19 mouse cellular contexts compared by ENCODE assay signal in genomic region chr5:39856616-39857156, GRCm38 (mm10).
DNase-seq lines count a peak whose midpoint lies in the region; ATAC-seq lines count a peak whose summit lies in the region.
"Had no signal": no experiment of that assay in that cellular context is flagged by ENCODE, and none has a peak within 500 bp of the region (broad histone marks: within the 10 kb centered on the region; RNA-seq: fewer than 3 reads in every experiment).

No protein-coding gene starts in this region.

- WGBS in forebrain, embryonic 12.5 days: 56% methylated on average over 3 of the region's 3 CpGs
- 43% methylated on average over 3 of the region's 3 CpGs for WGBS in forebrain, embryonic 16.5 days
- 81% methylated on average over 3 of the region's 3 CpGs for WGBS in midbrain, embryonic 10.5 days
- 55% methylated on average over 3 of the region's 3 CpGs for WGBS in neural tube, embryonic 12.5 days

- H3K36me3 ChIP-seq in forebrain, embryonic 12.5 days (replicated peaks): no peaks in the 10 kb centered on the region
- H3K36me3 ChIP-seq in forebrain, embryonic 16.5 days (ENCODE audit: control insufficient read depth, insufficient read depth): no peaks in the 10 kb centered on the region
- no peaks in the 10 kb centered on the region for H3K36me3 ChIP-seq in midbrain, embryonic 10.5 days
- no peaks in the 10 kb centered on the region for H3K36me3 ChIP-seq in neural tube, embryonic 12.5 days
- H3K36me3 ChIP-seq: embryonic facial prominence, embryonic 13.5 days; heart, embryonic 13.5 days; limb, embryonic 12.5 days had no signal

- H3K4me3 ChIP-seq in forebrain, embryonic 12.5 days (replicated peaks): no peak overlapping the region
- H3K4me3 ChIP-seq in forebrain, embryonic 16.5 days (replicated peaks; ENCODE audit: low read length): no peak overlapping the region
- H3K4me3 ChIP-seq in midbrain, embryonic 10.5 days: no peak overlapping the region
- H3K4me3 ChIP-seq in neural tube, embryonic 12.5 days: no peak overlapping the region
- H3K4me3 ChIP-seq: embryonic facial prominence, embryonic 13.5 days; gastrocnemius, adult 2 months; heart, embryonic 13.5 days; limb, embryonic 12.5 days had no signal

- H3K9ac ChIP-seq in forebrain, embryonic 12.5 days: no peak overlapping the region
- no peak overlapping the region for H3K9ac ChIP-seq in forebrain, embryonic 16.5 days (replicated peaks; ENCODE audit: low read depth, low read length)
- H3K9ac ChIP-seq in neural tube, embryonic 12.5 days: no peak overlapping the region
- H3K9ac ChIP-seq: embryonic facial prominence, embryonic 13.5 days; heart, embryonic 13.5 days; limb, embryonic 12.5 days; liver, embryonic 14.5 days had no signal

- H3K4me2 ChIP-seq in forebrain, embryonic 12.5 days: no peak overlapping the region
- peak overlapping the region; percentile 20; the same call in 1 of the 2 replicates for H3K4me2 ChIP-seq in forebrain, embryonic 16.5 days (ENCODE audit: low read length)
- H3K4me2 ChIP-seq in neural tube, embryonic 12.5 days (replicated peaks): no peak overlapping the region
- H3K4me2 ChIP-seq: embryonic facial prominence, embryonic 13.5 days; heart, embryonic 13.5 days; limb, embryonic 12.5 days had no signal

- no peak for DNase-seq in midbrain, embryonic 10.5 days (ENCODE audit: low spot score)
- no peak for DNase-seq in yolk sac, embryonic 10.5 days (ENCODE audit: low spot score)
- DNase-seq in lung, postnatal 36 days: no peak
- DNase-seq in layer of hippocampus, adult 9-11 months: no peak
- DNase-seq: adrenal gland, postnatal 10 days; cerebellum, adult 9-10 months; gastrocnemius, adult 2 months; heart, postnatal 4 days; kidney, adult 11 months; kidney, postnatal 25 days; right cerebral cortex, postnatal 4 days had no signal

- H3K27me3 ChIP-seq in forebrain, embryonic 12.5 days: no peaks in the 10 kb centered on the region
- H3K27me3 ChIP-seq in forebrain, embryonic 16.5 days (replicated peaks; ENCODE audit: control insufficient read depth, insufficient read depth, low read length): no peaks in the 10 kb centered on the region
- H3K27me3 ChIP-seq in midbrain, embryonic 10.5 days (ENCODE audit: low read depth, poor library complexity, severe bottlenecking): no peaks in the 10 kb centered on the region
- no peaks in the 10 kb centered on the region for H3K27me3 ChIP-seq in neural tube, embryonic 12.5 days (replicated peaks)
- H3K27me3 ChIP-seq: embryonic facial prominence, embryonic 13.5 days; heart, embryonic 13.5 days; limb, embryonic 12.5 days had no signal

- 0 out of 2 replicates have a peak overlapping the region, but pooled peaks have one; percentile 8 for H3K27ac ChIP-seq in forebrain, embryonic 12.5 days
- H3K27ac ChIP-seq in forebrain, embryonic 16.5 days (ENCODE audit: low read length): peak overlapping the region; percentile 70
- 0 out of 2 replicates have a peak overlapping the region, but pooled peaks have one; percentile 33 for H3K27ac ChIP-seq in midbrain, embryonic 10.5 days (replicated peaks)
- H3K27ac ChIP-seq in neural tube, embryonic 12.5 days: no peak overlapping the region
- H3K27ac ChIP-seq: embryonic facial prominence, embryonic 13.5 days; gastrocnemius, adult 2 months; heart, embryonic 13.5 days; limb, embryonic 12.5 days; liver, embryonic 14.5 days had no signal

- H3K9me3 ChIP-seq in forebrain, embryonic 12.5 days: no peaks in the 10 kb centered on the region
- H3K9me3 ChIP-seq in forebrain, embryonic 16.5 days (ENCODE audit: control insufficient read depth, low read length): no peaks in the 10 kb centered on the region
- no peaks in the 10 kb centered on the region for H3K9me3 ChIP-seq in midbrain, embryonic 10.5 days (replicated peaks)
- H3K9me3 ChIP-seq in neural tube, embryonic 12.5 days: no peaks in the 10 kb centered on the region
- H3K9me3 ChIP-seq: embryonic facial prominence, embryonic 13.5 days; heart, embryonic 13.5 days; limb, embryonic 12.5 days had no signal

- peak; percentile 80 for ATAC-seq in forebrain, embryonic 12.5 days (ENCODE audit: low FRiP score)
- ATAC-seq in forebrain, embryonic 16.5 days: peak; percentile 93
- peak; percentile 73 for ATAC-seq in neural tube, embryonic 12.5 days (ENCODE audit: low FRiP score, low read depth)
- ATAC-seq: lung, postnatal 0 days had no signal

- H3K4me1 ChIP-seq in forebrain, embryonic 12.5 days: peaks cover 10% of the 10 kb centered on the region
- H3K4me1 ChIP-seq in forebrain, embryonic 16.5 days (replicated peaks; ENCODE audit: control insufficient read depth, insufficient read depth, low read length): 0 out of 2 replicates have a peak, but pooled peaks cover 5% of the 10 kb centered on the region
- H3K4me1 ChIP-seq in midbrain, embryonic 10.5 days: peaks cover 11% of the 10 kb centered on the region
- H3K4me1 ChIP-seq in neural tube, embryonic 12.5 days: no peaks in the 10 kb centered on the region
- H3K4me1 ChIP-seq: embryonic facial prominence, embryonic 13.5 days; heart, embryonic 13.5 days; limb, embryonic 12.5 days had no signal
